Mouse (Mus musculus) megakaryocyte, embryonic 14.5 days (primary cell): ENCODE results near the gene Fth1.

ENCODE experiments used
- FLI1 ChIP-seq: IDR thresholded peaks from 2 replicates; pipeline ENCODE4 v1.6.1; 2012; ENCODE audit warnings: low read length, inconsistent platforms, mixed read lengths
- GATA1 ChIP-seq: IDR thresholded peaks from 3 replicates; pipeline ENCODE4 v1.6.1; 2012; ENCODE audit warnings: mixed read lengths, low read length, inconsistent platforms, borderline replicate concordance

DNA sequence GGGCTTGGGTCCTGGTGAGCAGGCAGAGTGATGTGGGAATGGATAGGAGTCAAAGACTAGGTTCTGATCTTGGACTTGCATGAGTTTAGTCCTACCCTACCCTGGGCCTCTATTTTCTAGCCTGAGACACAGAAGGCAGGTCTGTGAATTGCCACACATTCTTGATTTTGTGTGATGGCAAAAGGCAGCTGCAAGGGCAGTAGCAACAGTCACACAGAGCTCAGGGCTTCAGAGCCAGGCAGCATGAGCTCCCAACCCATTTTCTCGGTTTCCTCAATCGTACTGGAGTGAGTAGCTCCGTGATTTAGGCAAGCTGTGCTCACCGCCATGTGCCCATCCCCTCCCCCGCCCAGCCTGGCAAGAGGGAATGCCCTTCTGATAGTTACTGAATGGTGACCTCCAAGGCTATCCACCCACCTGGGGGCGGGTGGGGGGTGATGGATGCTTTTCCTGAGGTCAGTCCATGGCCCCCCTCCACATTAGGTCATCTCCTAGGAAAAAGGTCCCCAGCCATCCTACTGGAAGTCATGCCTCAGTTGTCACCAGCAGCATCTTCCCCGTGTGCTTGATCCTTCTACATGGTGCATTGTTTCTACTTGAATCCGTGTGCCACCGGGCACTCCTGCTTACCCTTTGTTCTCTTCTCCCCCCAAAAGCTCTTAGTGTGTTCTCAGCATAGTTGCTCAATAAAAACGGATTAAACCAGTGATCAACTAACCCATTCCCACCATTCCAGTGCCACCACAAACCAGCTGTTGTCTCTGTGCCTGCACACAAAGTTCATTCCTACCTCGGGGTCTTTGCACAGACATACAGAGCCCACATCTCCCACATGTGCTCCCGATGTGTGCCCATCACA, 17.0 kb downstream of the Fth1 start:
- TF ChIP-seq GATA1 (no peak), FLI1 (no peak)
